Mouse (Mus musculus) liver, adult 2 months (tissue): ENCODE data around the gene Hspa4l. TPM values are rescaled to one million over a fixed set of nuclear protein-coding genes. Genes with fewer than 3 reads are reported as not detected.

Source experiments
- DNase-seq: peaks from one replicate; pipeline ENCODE4 v3.0.0-alpha.2; 2011; ENCODE audit warnings: low read depth, low spot score; ENCODE audit errors: extremely low read depth
- H3K27ac ChIP-seq: fragments of 200-500 bp; replicated peaks from 2 replicates; pipeline ENCODE4 v1.5.1; 2012; ENCODE audit warnings: low read depth, mild to moderate bottlenecking, control low read depth, inconsistent platforms, low read length; ENCODE audit not compliant: insufficient read depth
- H3K27me3 ChIP-seq: fragments of 200-500 bp; 2 replicates; pipeline ENCODE4 v1.6.1; 2012; ENCODE audit warnings: mild to moderate bottlenecking, moderate library complexity, low read length, inconsistent platforms; ENCODE audit not compliant: control insufficient read depth, insufficient read depth
- H3K36me3 ChIP-seq: fragments of 200-500 bp; 2 replicates; pipeline ENCODE4 v1.6.1; 2012; ENCODE audit warnings: low read length, inconsistent platforms; ENCODE audit not compliant: control insufficient read depth, insufficient read depth
- H3K4me1 ChIP-seq: fragments of 200-500 bp; 2 replicates; pipeline ENCODE4 v1.6.1; 2011; ENCODE audit warnings: low read length; ENCODE audit not compliant: control insufficient read depth, insufficient read depth
- H3K4me3 ChIP-seq: fragments of 200-500 bp; 2 replicates; pipeline ENCODE4 v1.5.1; 2011; ENCODE audit warnings: low read depth, mild to moderate bottlenecking, control low read depth, low read length, moderate library complexity; ENCODE audit not compliant: insufficient read depth
- H3K79me2 ChIP-seq: fragments of 200-500 bp; 2 replicates; pipeline ENCODE4 v1.6.1; 2012; ENCODE audit warnings: inconsistent platforms, mild to moderate bottlenecking, low read length, moderate library complexity; ENCODE audit not compliant: control insufficient read depth, insufficient read depth
- H3K9ac ChIP-seq: fragments of 200-500 bp; 2 replicates; pipeline ENCODE4 v1.6.1; 2012; ENCODE audit warnings: low read depth, mild to moderate bottlenecking, control low read depth, inconsistent platforms, low read length
- CTCF ChIP-seq: fragments of 200-500 bp; IDR thresholded peaks from 2 replicates; pipeline ENCODE4 v1.5.1; 2011; ENCODE audit warnings: low read depth, low read length, control low read depth
- POLR2A ChIP-seq: fragments of 200-500 bp; IDR thresholded peaks from 2 replicates; pipeline ENCODE4 v1.6.1; 2011; ENCODE audit warnings: low read length, control low read depth; ENCODE audit not compliant: insufficient read depth; ENCODE audit errors: extremely low read depth
- WGBS: fragments of 180-500 bp; shearing (Covaris S2); methylation state at CpG from one replicate; pipeline ENCODE4 v1.1.7; 2018; 5-methylcytosine and 5-hydroxymethylcytosine counted together
- polyA plus RNA-seq: library from polyadenylated mRNA; depleted of rRNA; stranded (reverse); fragments of >200 nt; gene quantifications from 2 replicates; pipeline ENCODE4 v1.2.3, GENCODE M21; 2012
- total RNA-seq: library from RNA; depleted of rRNA; stranded (reverse); fragments of >200 nt; gene quantifications from 2 replicates; pipeline ENCODE4 v1.2.3, GENCODE M21; 2014

The Hspa4l gene
- total and polyA plus RNA-seq, 2 experiments: 6.9 to 10.3 TPM

DNA sequence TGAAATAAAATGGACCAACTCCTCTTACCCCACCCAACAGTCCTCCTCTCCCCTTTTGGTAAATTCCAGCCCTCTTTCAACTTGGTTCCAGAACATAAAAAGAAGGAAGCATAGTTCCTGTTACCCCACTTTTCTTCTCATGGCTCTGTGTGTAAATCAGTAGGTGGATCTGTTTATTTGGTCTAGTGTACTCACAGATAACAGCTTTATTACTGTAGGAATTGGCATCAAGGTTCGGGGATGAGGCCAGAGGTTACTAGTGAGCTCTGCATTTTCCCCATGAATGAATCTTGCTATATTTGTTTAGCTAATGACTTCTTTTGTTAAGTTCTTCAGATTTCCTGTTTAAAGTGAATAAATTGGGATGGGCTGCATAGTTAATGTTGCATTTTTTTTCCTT lies 28.2 kb upstream of the Hspa4l start:
- TF ChIP-seq POLR2A (no peak), CTCF (no peak)
- 10% methylated on average over 1 of the region's 1 CpGs for WGBS
- no peaks in the 10 kb centered on the region for H3K36me3 ChIP-seq
- no peaks in the 10 kb centered on the region for H3K27me3 ChIP-seq
- no peak overlapping the region for H3K4me3 ChIP-seq
- no peak overlapping the region for H3K9ac ChIP-seq
- H3K27ac ChIP-seq: no peak overlapping the region
- H3K79me2 ChIP-seq: no peaks in the 10 kb centered on the region
- H3K4me1 ChIP-seq: no peaks in the 10 kb centered on the region
- DNase-seq: peak; percentile 24

DNA sequence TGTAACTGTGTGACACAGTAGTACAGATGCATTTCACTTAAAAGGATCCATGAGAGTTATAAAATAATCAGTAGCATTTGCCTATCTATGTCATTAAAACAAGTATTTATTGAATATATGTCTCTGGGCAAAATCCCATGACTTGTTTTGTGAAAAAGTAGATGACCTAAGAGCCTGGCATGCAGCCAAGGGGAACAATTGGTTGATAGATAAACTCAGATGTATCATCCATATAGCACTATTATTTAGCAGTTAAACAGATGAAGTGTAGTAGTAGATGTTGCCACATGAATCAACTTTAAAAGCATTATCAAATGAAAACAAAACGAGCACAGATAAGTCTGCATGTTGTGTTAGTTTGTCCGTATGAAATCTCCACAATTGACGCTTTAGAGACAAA lies 25.3 kb upstream of the Hspa4l start:
- WGBS: 75% methylated on average over 3 of the region's 3 CpGs
- H3K4me1 ChIP-seq: no peaks in the 10 kb centered on the region
- no peak overlapping the region for H3K9ac ChIP-seq
- H3K27me3 ChIP-seq: no peaks in the 10 kb centered on the region
- H3K27ac ChIP-seq: no peak overlapping the region
- no peaks in the 10 kb centered on the region for H3K79me2 ChIP-seq
- DNase-seq: no peak
- H3K4me3 ChIP-seq: no peak overlapping the region
- no peaks in the 10 kb centered on the region for H3K36me3 ChIP-seq
- TF ChIP-seq POLR2A: no peak
- TF ChIP-seq CTCF: no peak

DNA sequence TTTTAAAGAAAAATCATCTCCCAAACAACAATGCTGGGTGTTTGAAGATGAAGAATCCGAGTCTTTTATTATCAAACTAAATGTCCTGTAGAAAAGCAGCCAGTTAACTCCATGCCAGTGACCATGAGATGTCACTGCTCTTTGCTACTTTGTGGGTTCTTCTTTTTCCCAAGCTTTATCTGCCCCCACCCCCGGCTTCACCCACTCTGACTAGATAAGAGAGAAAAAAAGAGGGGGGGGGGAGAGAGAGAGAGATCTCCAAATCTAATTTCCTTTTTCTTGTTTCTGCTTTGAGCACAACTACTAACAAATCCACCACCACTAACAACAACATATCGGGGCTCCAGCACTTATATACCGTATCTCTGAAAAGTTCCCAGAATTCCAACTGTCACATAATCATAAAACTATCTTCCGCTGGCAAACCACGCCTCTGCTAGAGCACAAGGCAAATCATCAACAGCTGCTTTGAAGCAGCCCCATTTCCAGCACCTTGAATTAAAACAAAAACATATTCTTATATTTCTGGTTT lies 5.8 kb upstream of the Hspa4l start:
- H3K9ac ChIP-seq: no peak overlapping the region
- no peak for DNase-seq
- no peak overlapping the region for H3K27ac ChIP-seq
- TF ChIP-seq CTCF (no peak), POLR2A (no peak)
- H3K79me2 ChIP-seq: no peaks in the 10 kb centered on the region
- H3K27me3 ChIP-seq: no peaks in the 10 kb centered on the region
- H3K4me1 ChIP-seq: no peaks in the 10 kb centered on the region
- WGBS: 77% methylated on average over 6 of the region's 6 CpGs
- H3K36me3 ChIP-seq: no peaks in the 10 kb centered on the region
- H3K4me3 ChIP-seq: no peak overlapping the region

DNA sequence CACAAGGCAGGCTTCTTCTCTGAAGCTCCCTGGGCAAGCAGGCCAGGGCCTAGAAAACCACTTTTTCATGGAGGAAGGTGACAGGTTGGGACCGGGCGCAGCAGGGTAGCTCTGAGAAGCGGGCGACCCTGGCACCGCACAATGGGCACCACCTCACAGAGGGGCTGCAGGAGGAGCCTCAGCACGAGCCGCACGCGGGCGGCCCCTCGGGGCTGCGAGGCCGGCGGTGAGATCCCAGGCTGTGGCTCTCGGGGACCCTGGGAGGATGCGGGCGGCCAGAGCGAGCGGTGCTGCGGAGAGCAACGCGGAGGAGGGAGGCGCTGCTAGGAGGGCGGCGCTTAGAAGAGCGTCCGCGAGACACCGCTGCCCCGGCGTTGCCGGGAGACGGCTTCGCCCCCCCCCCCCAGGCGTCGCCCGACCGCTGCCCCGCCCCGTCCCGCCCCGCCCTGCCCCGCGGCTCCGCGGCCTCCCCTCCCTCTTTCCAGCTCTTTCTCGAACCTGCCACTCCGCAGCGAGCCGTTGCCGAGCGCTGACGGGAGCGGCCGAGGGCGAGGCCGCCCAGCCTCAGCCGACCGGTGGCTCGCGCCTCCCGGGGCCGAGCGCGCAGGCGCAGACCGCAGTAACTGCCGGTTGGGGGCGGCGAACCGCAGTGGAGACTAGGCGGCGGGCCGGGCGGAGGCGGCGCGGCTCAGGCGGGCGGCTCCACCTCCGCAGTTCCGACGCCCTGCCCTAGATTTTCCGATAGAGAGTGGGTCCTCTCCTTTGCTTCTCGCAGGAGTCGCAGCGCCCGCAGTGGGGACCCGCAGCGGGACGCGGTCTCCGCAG lies 753 bp downstream of the Hspa4l start:
- peak overlapping the region; percentile 96 for H3K4me3 ChIP-seq
- H3K27me3 ChIP-seq: no peaks in the 10 kb centered on the region
- H3K36me3 ChIP-seq: no peaks in the 10 kb centered on the region
- peaks cover 3% of the 10 kb centered on the region; the same call in 1 of the 2 replicates for H3K79me2 ChIP-seq
- H3K9ac ChIP-seq: peak overlapping the region; percentile 93
- under 1% methylated on average over 81 of the region's 93 CpGs for WGBS
- H3K27ac ChIP-seq: peak overlapping the region; percentile 46
- peak; percentile 67 for DNase-seq
- H3K4me1 ChIP-seq: peaks cover 7% of the 10 kb centered on the region
- TF ChIP-seq CTCF: no peak
- TF ChIP-seq POLR2A: peak; percentile 67

DNA sequence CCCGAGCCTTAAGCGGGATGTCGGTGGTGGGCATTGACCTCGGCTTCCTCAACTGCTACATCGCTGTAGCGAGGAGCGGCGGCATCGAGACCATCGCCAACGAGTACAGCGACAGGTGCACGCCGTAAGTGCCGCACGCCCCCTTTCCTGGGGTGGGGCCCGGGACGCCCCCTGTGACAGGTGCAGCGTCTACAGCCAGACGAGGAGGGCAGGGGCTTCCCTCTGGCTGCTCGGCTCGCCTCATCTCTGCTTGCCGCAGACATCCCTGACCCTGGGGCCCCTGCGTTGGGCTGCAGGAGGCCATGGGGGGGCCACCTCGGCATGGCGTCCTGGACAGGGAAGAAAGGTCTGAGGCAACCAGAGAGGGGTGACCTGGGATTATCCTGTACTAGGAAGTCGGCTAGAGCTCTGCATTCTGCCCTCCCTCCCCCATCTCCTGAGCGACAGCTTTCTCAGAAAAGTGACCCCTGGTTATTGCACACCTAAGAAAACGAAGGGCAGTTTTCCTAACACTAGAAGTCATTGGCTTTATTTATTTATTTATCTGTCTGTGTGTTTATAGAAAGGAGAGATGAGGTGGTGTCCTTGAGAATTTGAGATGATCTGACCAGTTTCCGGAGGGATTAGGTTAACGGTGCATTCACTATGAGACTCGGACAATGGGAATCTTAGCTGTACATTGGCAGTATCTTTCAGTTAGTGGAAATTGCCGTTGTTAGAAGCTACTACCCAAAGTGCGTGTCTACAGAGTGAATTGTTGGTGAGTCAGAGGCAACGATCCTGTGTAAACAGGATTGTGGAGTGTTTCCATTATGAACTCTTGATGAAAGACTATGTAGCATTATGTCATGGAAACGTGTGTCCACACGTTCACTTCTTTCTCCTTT lies 1.6 kb downstream of the Hspa4l start:
- under 1% methylated on average over 37 of the region's 37 CpGs for WGBS
- DNase-seq: peak; percentile 67
- Histone ChIP-seq H3K4me3 (peak overlapping the region; percentile 96), H3K79me2 (peaks cover 3% of the 10 kb centered on the region; the same call in 1 of the 2 replicates), H3K4me1 (peaks cover 7% of the 10 kb centered on the region), H3K9ac (peak overlapping the region; percentile 93), H3K27ac (peak overlapping the region; percentile 46), H3K36me3 (peaks cover 3% of the 10 kb centered on the region; the same call in 1 of the 2 replicates), H3K27me3 (no peaks in the 10 kb centered on the region)
- TF ChIP-seq POLR2A: no peak
- no peak for TF ChIP-seq CTCF

DNA sequence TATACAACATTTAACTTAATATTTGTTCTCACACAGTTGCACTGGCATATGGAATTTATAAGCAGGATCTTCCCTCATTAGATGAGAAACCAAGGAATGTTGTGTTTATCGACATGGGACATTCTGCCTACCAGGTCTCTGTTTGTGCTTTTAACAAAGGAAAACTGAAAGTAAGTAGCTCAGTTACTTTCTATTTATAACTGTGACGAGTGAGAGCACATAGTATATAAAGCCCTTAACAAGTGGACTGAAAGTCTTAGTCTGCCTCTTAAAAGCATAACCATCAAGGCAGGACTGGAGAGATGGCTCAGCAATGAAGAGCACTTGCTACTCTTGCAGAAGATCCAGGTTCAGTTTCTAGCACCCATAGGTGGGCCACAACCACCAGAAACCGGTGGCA lies 16.5 kb downstream of the Hspa4l start:
- TF ChIP-seq CTCF (no peak), POLR2A (no peak)
- DNase-seq: no peak
- peaks cover 2% of the 10 kb centered on the region; the same call in 1 of the 2 replicates for H3K4me1 ChIP-seq
- no peak overlapping the region for H3K4me3 ChIP-seq
- H3K27me3 ChIP-seq: no peaks in the 10 kb centered on the region
- no peak overlapping the region for H3K9ac ChIP-seq
- no peaks in the 10 kb centered on the region for H3K79me2 ChIP-seq
- peaks cover 32% of the 10 kb centered on the region for H3K36me3 ChIP-seq
- WGBS: 92% methylated on average over 3 of the region's 3 CpGs
- H3K27ac ChIP-seq: no peak overlapping the region
